Mouse (Mus musculus) forebrain, embryonic 16.5 days (tissue): Measurements from ENCODE around the gene Slco6d1. TPM values are rescaled to one million over a fixed set of nuclear protein-coding genes. Genes with fewer than 3 reads are reported as not detected.
"Not testable (repeated sequence)": the region's sequence is repeated elsewhere in the genome, so short reads cannot be mapped to it uniquely, and the experiment has no call there.

Experiments used
- ATAC-seq: fragments of 200-750 bp; cut with Nextera tagmentation; 2 replicates; pipeline ENCODE4 v1.8.0; 2017; ENCODE audit warnings: mild to moderate bottlenecking, moderate library complexity
- H3K27ac ChIP-seq: fragments of 300-500 bp; sonication (generic); 2 replicates; pipeline ENCODE4 v1.5.1; 2014; ENCODE audit warnings: low read length, control low read depth
- H3K27me3 ChIP-seq: fragments of 300-500 bp; sonication (generic); replicated peaks from 2 replicates; pipeline ENCODE4 v1.6.1; 2014; ENCODE audit warnings: low read length; ENCODE audit not compliant: control insufficient read depth, insufficient read depth
- H3K36me3 ChIP-seq: fragments of 300-500 bp; sonication (generic); 2 replicates; pipeline ENCODE4 v1.6.1; 2014; ENCODE audit not compliant: control insufficient read depth, insufficient read depth
- H3K4me1 ChIP-seq: fragments of 300-500 bp; sonication (generic); replicated peaks from 2 replicates; pipeline ENCODE4 v1.6.1; 2014; ENCODE audit warnings: low read length; ENCODE audit not compliant: control insufficient read depth, insufficient read depth
- H3K4me2 ChIP-seq: fragments of 300-500 bp; sonication (generic); 2 replicates; pipeline ENCODE4 v1.6.1; 2014; ENCODE audit warnings: mild to moderate bottlenecking, low read length, control low read depth
- H3K4me3 ChIP-seq: fragments of 300-500 bp; sonication (generic); replicated peaks from 2 replicates; pipeline ENCODE4 v1.5.1; 2014; ENCODE audit warnings: mild to moderate bottlenecking, low read length, control low read depth
- H3K9ac ChIP-seq: fragments of 300-500 bp; sonication (generic); replicated peaks from 2 replicates; pipeline ENCODE4 v1.6.1; 2014; ENCODE audit warnings: low read depth, low read length, control low read depth
- H3K9me3 ChIP-seq: fragments of 300-500 bp; sonication (generic); 2 replicates; pipeline ENCODE4 v1.6.1; 2016; ENCODE audit warnings: low read length; ENCODE audit not compliant: control insufficient read depth
- WGBS: fragments of 180-500 bp; shearing (Covaris S2); extraction: QIAGEN DNeasy Blood & Tissue Kit; methylation state at CpG from one replicate; pipeline ENCODE4 v1.1.7; 2014; 5-methylcytosine and 5-hydroxymethylcytosine counted together
- polyA plus RNA-seq: library from polyadenylated mRNA; unstranded; fragments of >200 nt; fragmentation: Nextera tagmentation; extraction: Ambion mirVana; gene quantifications from 2 replicates; pipeline ENCODE4 v1.2.1, GENCODE M21; 2015

The Slco6d1 gene
- not detected in 2 replicates for polyA plus RNA-seq

GRCm38 (mm10) chr1:98420824-98421223, at the start of gene Slco6d1:
TSS of gene Slco6d1 (plus strand) at chr1:98421124.
- Histone ChIP-seq H3K27me3 (no peaks in the 10 kb centered on the region), H3K9ac (no peak within 1 kb of the TSS), H3K36me3 (no peaks in the 10 kb centered on the region), H3K4me3 (no peak within 1 kb of the TSS), H3K4me2 (no peak within 1 kb of the TSS), H3K4me1 (no peaks in the 10 kb centered on the region), H3K27ac (no peak within 1 kb of the TSS), H3K9me3 (no peaks in the 10 kb centered on the region)
- 90% methylated on average over 10 of the region's 10 CpGs for WGBS
- no peak for ATAC-seq

GRCm38 (mm10) chr1:98392001-98392400, 28.9 kb upstream of the Slco6d1 start:
- Histone ChIP-seq H3K27me3 (no peaks in the 10 kb centered on the region), H3K4me1 (no peaks in the 10 kb centered on the region), H3K9ac (no peak overlapping the region), H3K4me3 (no peak overlapping the region), H3K4me2 (no peak overlapping the region), H3K27ac (no peak overlapping the region), H3K9me3 (no peaks in the 10 kb centered on the region), H3K36me3 (no peaks in the 10 kb centered on the region)
- 0 out of 2 replicates have a peak, but pooled peaks have one; percentile 23 for ATAC-seq

DNA sequence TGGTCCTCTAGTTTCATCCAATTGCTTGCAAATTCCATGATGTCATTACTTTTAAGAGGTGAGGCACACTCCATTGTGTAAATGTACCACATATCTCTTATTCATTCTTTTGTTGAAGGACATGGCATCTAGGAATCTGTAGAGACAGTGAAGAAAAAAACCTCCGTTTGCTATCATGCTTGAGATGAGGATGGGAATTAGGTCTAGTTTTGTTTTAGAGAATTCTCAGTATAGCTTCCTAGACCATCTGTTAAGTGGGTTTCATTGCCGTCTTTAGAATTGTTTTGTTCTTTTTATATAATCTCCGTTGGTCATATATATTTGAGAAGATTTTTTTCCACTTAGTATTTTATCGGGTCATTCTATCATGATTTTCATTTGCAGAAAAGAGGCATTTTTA, 27.0 kb downstream of the Slco6d1 start:
- whole genome bisulfite sequencing = 80% methylated on average over 4 of the region's 4 CpGs
- Histone ChIP-seq H3K27ac (no peak overlapping the region), H3K27me3 (no peaks in the 10 kb centered on the region), H3K4me3 (no peak overlapping the region), H3K4me1 (no peaks in the 10 kb centered on the region), H3K9me3 (no peaks in the 10 kb centered on the region), H3K36me3 (no peaks in the 10 kb centered on the region), H3K9ac (no peak overlapping the region), H3K4me2 (no peak overlapping the region)
- ATAC-seq = no peak

DNA sequence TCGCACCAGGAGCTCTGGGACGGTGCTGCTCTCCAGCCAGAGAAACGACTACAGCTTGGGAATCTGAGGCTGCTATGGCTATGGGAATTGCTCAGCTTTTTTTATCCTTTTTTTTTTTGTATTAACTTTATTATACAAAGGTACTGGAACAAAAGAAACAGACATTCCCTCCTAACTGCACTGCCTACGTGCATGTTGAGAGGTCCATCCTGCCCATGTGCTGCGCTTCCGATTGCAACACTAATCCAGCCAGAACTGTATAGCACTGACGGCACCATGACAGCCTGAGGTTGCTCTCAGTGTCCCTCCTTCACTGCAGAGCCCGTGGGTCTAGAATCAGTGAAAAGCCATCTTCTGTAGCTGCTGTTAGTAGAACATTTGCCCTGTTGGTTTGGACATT, 38.3 kb downstream of the Slco6d1 start:
- H3K9me3 ChIP-seq, H3K9ac ChIP-seq, H3K4me2 ChIP-seq, H3K36me3 ChIP-seq, ATAC-seq, H3K4me1 ChIP-seq, H3K4me3 ChIP-seq, H3K27me3 ChIP-seq, H3K27ac ChIP-seq: not testable (repeated sequence)
- WGBS = 91% methylated on average over 7 of the region's 8 CpGs

DNA sequence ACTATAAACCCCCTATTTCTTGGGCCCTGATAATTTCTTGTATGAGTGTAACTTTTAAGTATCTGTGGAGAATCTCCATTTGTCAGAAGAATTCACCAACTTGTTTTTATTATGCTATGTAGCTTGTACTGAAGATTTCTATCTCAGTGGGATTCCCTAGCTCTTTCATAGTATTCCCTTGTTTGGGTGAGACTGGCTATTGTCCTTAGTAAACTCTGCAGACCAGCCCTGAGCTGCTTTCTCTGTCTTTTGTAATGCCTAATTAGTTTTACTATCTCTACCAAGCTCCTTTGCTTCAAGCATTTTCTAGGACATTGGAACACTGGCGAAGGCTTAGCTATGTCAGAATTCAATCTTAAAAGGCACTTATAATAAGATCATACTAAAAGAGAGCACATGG, 55.5 kb downstream of the Slco6d1 start:
- H3K4me2 ChIP-seq, H3K4me3 ChIP-seq, H3K4me1 ChIP-seq, H3K27ac ChIP-seq, H3K36me3 ChIP-seq, ATAC-seq, H3K27me3 ChIP-seq, H3K9ac ChIP-seq, H3K9me3 ChIP-seq: not testable (repeated sequence)
- WGBS = 79% methylated on average over 1 of the region's 1 CpGs

DNA sequence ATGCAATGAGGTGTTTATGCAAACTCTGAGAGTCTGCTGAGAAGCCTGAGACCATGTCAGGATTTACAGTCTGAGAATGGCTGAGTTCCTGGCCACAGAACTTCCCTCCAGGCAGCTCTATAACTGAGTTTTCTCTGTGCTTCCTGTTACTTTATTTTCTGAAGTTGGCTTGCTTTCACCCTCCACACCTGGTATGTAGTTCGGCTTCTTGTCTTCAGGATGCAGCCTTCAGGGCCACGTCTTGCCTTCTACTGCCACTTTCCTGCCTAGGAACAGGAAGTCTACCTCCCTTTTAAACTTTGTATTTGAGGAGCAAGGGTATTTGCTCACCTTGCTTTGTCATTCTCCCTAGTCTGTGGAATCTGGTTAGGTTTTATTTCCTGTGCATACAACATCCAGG, 58.3 kb downstream of the Slco6d1 start:
- H3K36me3 ChIP-seq = no peaks in the 10 kb centered on the region
- no peak overlapping the region for H3K9ac ChIP-seq
- no peak overlapping the region for H3K4me3 ChIP-seq
- no peak overlapping the region for H3K27ac ChIP-seq
- no peaks in the 10 kb centered on the region for H3K27me3 ChIP-seq
- no peak for ATAC-seq
- 86% methylated on average over 2 of the region's 2 CpGs for WGBS
- H3K4me2 ChIP-seq = no peak overlapping the region
- H3K9me3 ChIP-seq = no peaks in the 10 kb centered on the region
- H3K4me1 ChIP-seq = no peaks in the 10 kb centered on the region

DNA sequence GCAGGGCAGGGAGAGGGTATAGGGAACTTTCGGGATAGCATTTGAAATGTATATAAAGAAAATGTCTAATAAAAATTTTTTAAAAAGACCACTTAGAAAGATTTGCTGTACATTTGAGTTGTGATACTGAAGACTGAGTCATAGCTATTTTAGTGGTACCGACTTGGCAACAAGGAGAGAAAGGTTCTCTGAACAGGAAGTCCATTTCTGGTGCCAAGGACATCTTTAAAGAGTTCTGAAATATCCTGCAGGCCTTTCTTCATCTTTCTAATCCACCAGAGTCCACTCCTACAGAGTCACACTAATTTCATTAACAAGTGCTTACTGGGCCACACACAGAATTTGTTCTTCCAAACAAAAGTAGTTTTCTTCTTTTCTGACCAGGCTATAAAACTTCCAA, 85.1 kb downstream of the Slco6d1 start:
- no peaks in the 10 kb centered on the region for H3K36me3 ChIP-seq
- H3K4me2 ChIP-seq = no peak overlapping the region
- ATAC-seq = no peak
- no peaks in the 10 kb centered on the region for H3K4me1 ChIP-seq
- H3K9me3 ChIP-seq = no peaks in the 10 kb centered on the region
- H3K4me3 ChIP-seq = no peak overlapping the region
- no peak overlapping the region for H3K9ac ChIP-seq
- no peaks in the 10 kb centered on the region for H3K27me3 ChIP-seq
- 93% methylated on average over 2 of the region's 2 CpGs for WGBS
- no peak overlapping the region for H3K27ac ChIP-seq

DNA sequence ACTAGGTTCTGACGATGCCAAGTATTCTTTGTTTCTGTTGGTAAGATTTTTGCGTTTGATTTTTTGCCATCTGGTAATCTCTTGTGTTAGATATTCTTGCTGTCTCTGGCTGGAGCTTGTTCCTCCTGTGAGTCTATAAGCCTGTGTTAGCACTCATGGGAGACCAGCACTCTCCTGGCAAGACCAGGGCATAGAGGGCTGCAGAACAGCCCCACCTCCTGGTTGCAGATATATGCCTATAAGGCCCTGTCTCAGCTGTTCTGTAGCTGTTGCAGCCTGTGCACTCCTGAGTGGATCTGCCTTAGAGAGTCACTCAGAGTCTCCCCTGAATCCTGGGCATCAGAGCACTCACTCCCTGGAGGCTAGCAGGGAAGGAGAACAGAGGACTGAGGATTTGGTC, 102.1 kb downstream of the Slco6d1 start:
- H3K4me3 ChIP-seq = no peak overlapping the region
- ATAC-seq = no peak; the same call in 1 of the 2 replicates
- no peaks in the 10 kb centered on the region for H3K9me3 ChIP-seq
- WGBS = 79% methylated on average over 2 of the region's 2 CpGs
- no peak overlapping the region for H3K27ac ChIP-seq
- H3K36me3 ChIP-seq = no peaks in the 10 kb centered on the region
- H3K27me3 ChIP-seq = no peaks in the 10 kb centered on the region
- H3K9ac ChIP-seq = no peak overlapping the region
- H3K4me1 ChIP-seq = no peaks in the 10 kb centered on the region
- no peak overlapping the region for H3K4me2 ChIP-seq

DNA sequence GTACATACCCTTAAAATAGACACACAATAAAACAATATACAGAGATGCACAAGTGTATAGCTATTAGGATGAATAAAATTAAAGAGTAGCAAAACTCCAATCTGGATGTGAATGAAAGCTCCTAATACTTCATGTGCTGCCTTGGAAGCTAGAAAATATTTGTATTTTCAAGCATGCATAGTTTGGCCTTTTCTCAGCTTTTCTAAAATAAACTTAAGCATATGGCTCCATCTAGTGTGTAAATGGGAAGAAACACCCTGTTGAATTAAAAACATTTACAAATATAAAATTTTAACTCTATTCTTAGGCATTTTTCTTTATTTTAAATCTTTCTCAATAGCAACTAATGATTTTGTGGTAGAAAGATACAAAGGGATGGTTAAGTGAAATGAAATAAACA, 102.6 kb downstream of the Slco6d1 start:
- H3K27ac ChIP-seq = no peak overlapping the region
- H3K9ac ChIP-seq = no peak overlapping the region
- H3K4me1 ChIP-seq = no peaks in the 10 kb centered on the region
- H3K9me3 ChIP-seq = no peaks in the 10 kb centered on the region
- H3K4me2 ChIP-seq = no peak overlapping the region
- no peak overlapping the region for H3K4me3 ChIP-seq
- no peaks in the 10 kb centered on the region for H3K36me3 ChIP-seq
- no peaks in the 10 kb centered on the region for H3K27me3 ChIP-seq
- peak; percentile 31; the same call in 1 of the 2 replicates for ATAC-seq

- H3K27ac ChIP-seq, H3K9me3 ChIP-seq, H3K9ac ChIP-seq, H3K4me3 ChIP-seq, H3K4me1 ChIP-seq, H3K36me3 ChIP-seq, H3K4me2 ChIP-seq, ATAC-seq, H3K27me3 ChIP-seq: not testable (repeated sequence)
- 97% methylated on average over 1 of the region's 2 CpGs for WGBS
Measured at GRCm38 (mm10) chr1:98528368-98528767, 107.4 kb downstream of the Slco6d1 start.
